8 mouse cellular contexts compared by ENCODE assay signal in the genomic region with DNA sequence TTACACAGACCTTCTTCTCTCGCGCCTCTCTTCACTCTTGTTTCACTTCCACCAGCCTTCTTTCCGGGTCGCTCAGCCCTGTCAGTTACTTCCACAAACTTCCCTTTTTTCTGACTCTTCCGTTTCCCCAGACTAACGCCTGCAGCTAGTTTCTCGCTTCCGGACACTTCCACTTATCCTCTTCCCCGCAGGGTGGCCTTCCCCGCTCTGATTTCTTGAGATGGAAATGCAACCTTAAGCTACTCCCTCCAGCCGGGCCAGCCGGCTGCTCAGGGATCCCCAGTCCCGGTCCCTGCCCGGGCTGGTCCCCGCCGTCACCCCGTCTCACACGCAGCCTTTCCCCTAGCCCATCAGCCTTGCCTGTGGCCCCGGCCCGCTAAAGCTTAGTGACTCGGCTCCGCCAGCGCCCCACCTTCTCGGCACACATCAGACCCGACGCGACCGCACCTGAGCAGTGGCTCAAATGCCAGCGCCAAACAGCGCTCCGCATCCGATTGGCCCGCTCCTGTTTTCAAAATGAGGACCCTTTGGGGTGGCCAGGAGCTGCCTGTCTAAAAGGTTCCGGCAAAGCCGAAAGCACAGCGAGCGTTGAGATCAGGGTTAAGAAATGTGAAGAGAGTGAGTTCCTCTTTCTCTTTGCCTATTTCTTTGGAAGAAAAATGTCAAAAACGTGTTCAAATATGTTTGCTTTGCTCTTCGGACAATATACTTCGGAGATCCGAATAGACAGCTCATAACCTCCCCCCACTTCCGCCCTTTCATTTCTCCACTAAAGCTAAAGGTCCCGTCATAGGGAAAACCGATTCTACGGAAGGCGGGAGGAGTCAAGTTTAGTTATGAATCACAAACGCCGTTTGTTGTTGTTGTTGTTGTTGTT. TPM values are rescaled to one million over a fixed set of nuclear protein-coding genes. Genes with fewer than 3 reads are reported as not detected.
A peak's percentile ranks its signal among the peaks of the same experiment; 100 is the strongest.
DNase-seq lines count a peak whose midpoint lies in the region; ATAC-seq lines count a peak whose summit lies in the region.

A gene (minus strand): TSS at position 417 of the 877 bp plus-strand sequence.

- peak; percentile 95 for DNase-seq in ES-CJ7 (ENCODE audit: low read depth, low spot score)
- DNase-seq in cerebellum, adult 11 months, result peak; percentile 84
- peak; percentile 99 for DNase-seq in forebrain, embryonic 14.5 days (ENCODE audit: low spot score)
- peak; percentile 89 to 93 for DNase-seq in heart, postnatal 14 days
- peak; percentile 92 for DNase-seq in layer of hippocampus, adult 11-12 months (ENCODE audit: low spot score)
- DNase-seq in lung, adult 18-20 months, result peak; percentile 88 to 89
- DNase-seq in testis, postnatal 14 days (ENCODE audit: low spot score), result peak; percentile 91

- WGBS in forebrain, embryonic 14.5 days, result under 1% methylated on average over 48 of the region's 48 CpGs
- under 1% methylated on average over 48 of the region's 48 CpGs for WGBS in neural tube, embryonic 15.5 days

- peak within 1 kb of the TSS; percentile 82 for H3K4me2 ChIP-seq in forebrain, embryonic 14.5 days (ENCODE audit: low read length)
- H3K4me2 ChIP-seq in neural tube, embryonic 15.5 days, result peak within 1 kb of the TSS; percentile 99

- peak within 1 kb of the TSS; percentile 83 for H3K4me3 ChIP-seq in forebrain, embryonic 14.5 days (ENCODE audit: low read depth, low read length)
- H3K4me3 ChIP-seq in neural tube, embryonic 15.5 days (replicated peaks), result peak within 1 kb of the TSS; percentile 68

- H3K4me1 ChIP-seq in forebrain, embryonic 14.5 days (ENCODE audit: control insufficient read depth, insufficient read depth, low read length), result peaks cover 10% of the 10 kb centered on the region; the same call in 1 of the 2 replicates
- H3K4me1 ChIP-seq in neural tube, embryonic 15.5 days, result peaks cover 10% of the 10 kb centered on the region

- peak within 1 kb of the TSS; percentile 49; the same call in 1 of the 2 replicates for H3K27ac ChIP-seq in forebrain, embryonic 14.5 days (ENCODE audit: low read depth, low read length)
- peak within 1 kb of the TSS; percentile 85 for H3K27ac ChIP-seq in neural tube, embryonic 15.5 days (replicated peaks)

- H3K27me3 ChIP-seq in forebrain, embryonic 14.5 days (replicated peaks; ENCODE audit: control insufficient read depth, insufficient read depth, low read length), result no peaks in the 10 kb centered on the region
- no peaks in the 10 kb centered on the region for H3K27me3 ChIP-seq in neural tube, embryonic 15.5 days (replicated peaks)

- H3K36me3 ChIP-seq in forebrain, embryonic 14.5 days (ENCODE audit: control insufficient read depth, insufficient read depth, low read length), result peaks cover 14% of the 10 kb centered on the region; the same call in 1 of the 2 replicates
- no peaks in the 10 kb centered on the region for H3K36me3 ChIP-seq in neural tube, embryonic 15.5 days

- no peaks in the 10 kb centered on the region for H3K9me3 ChIP-seq in forebrain, embryonic 14.5 days (replicated peaks; ENCODE audit: control insufficient read depth, low read length)
- no peaks in the 10 kb centered on the region for H3K9me3 ChIP-seq in neural tube, embryonic 15.5 days (replicated peaks)

- intact Hi-C loops in heart, postnatal 14 days (cut with DNase I), result no loop called here

- peak within 1 kb of the TSS; percentile 68 for H3K9ac ChIP-seq in forebrain, embryonic 14.5 days (ENCODE audit: low read length)
- H3K9ac ChIP-seq in neural tube, embryonic 15.5 days (replicated peaks), result peak within 1 kb of the TSS; percentile 60

- ATAC-seq in forebrain, embryonic 14.5 days, result peak; percentile 97
- peak; percentile 97 for ATAC-seq in neural tube, embryonic 15.5 days (ENCODE audit: low FRiP score)

RNA-seq across cellular contexts. Expression of the gene that starts here (rescaled TPM):
- polyA plus RNA-seq in forebrain, embryonic 14.5 days (2014; fragmentation: Nextera tagmentation; extraction: Ambion mirVana), result 5.5 and 5.9 TPM in 2 replicates
- total RNA-seq in heart, postnatal 14 days (2021), result 1 to 10 TPM; 4.3 to 6.3 TPM
- 3.4 and 7.7 TPM in 2 replicates for polyA plus RNA-seq in neural tube, embryonic 15.5 days (2015; fragmentation: Nextera tagmentation; extraction: Ambion mirVana)

Comparison
In these comparisons a context has a peak if more than half of its experiments do, and no peak if none do; other contexts are left out.
1. Peak in every context shown above with its lines: DNase-seq, ATAC-seq, H3K4me3 ChIP-seq and H3K27ac ChIP-seq.